Mouse (Mus musculus): ENCODE data around the gene Tbc1d22a.

GRCm38 (mm10) chr15:86462636-86463035 is 248.4 kb downstream of the Tbc1d22a start:
- TF ChIP-seq CTCF (IDR thresholded peaks at IDR 0.05; ENCODE audit: insufficient read depth, low read depth, low read length), result no peak
- no peak for TF ChIP-seq POLR2A (IDR thresholded peaks at IDR 0.05; ENCODE audit: insufficient read depth, low read depth, low read length)

Data from olfactory bulb, adult 2 months (tissue).